Mouse (Mus musculus) kidney, postnatal 36 days (tissue): ENCODE measurements around the gene 4921507P07Rik.
"Not testable (repeated sequence)": the region's sequence is repeated elsewhere in the genome, so short reads cannot be mapped to it uniquely, and the experiment has no call there.

Experiments
- DNase-seq, 2 experiments: peaks; one replicate each; pipeline ENCODE4 v3.0.0; 2021 to 2022; ENCODE audit warnings: mixed read lengths in 2 of 2

Gene 4921507P07Rik

GRCm38 (mm10) chr6:50557566-50557965 is 38.9 kb downstream of the 4921507P07Rik start:
- DNase-seq, result no peak

GRCm38 (mm10) chr6:50554223-50554622 is 42.2 kb downstream of the 4921507P07Rik start:
- DNase-seq, result not testable (repeated sequence)

- DNase-seq, result no peak
These were observed 43.4 kb downstream of the 4921507P07Rik start for GRCm38 (mm10) chr6:50552881-50553518.

GRCm38 (mm10) chr6:50549791-50550190 is 46.6 kb downstream of the 4921507P07Rik start:
- no peak for DNase-seq

- DNase-seq, result no peak
These were observed 47.4 kb downstream of the 4921507P07Rik start for GRCm38 (mm10) chr6:50549051-50549450.

GRCm38 (mm10) chr6:50545412-50546043 is 50.9 kb downstream of the 4921507P07Rik start:
- DNase-seq, result peak; percentile 58 to 60

- no peak for DNase-seq
These were observed 53.9 kb downstream of the 4921507P07Rik start for GRCm38 (mm10) chr6:50542535-50542934.

GRCm38 (mm10) chr6:50539641-50540040 is 56.8 kb downstream of the 4921507P07Rik start:
- DNase-seq, result no peak

GRCm38 (mm10) chr6:50536461-50536892 is 60.0 kb downstream of the 4921507P07Rik start:
- DNase-seq, result peak; percentile 65 to 89

- peak in 1 of 2 experiments; percentile 37 for DNase-seq
These were observed 61.1 kb downstream of the 4921507P07Rik start for GRCm38 (mm10) chr6:50535346-50535745.

- peak in 1 of 2 experiments; percentile 54 for DNase-seq
These were observed 64.5 kb downstream of the 4921507P07Rik start for GRCm38 (mm10) chr6:50531920-50532319.

GRCm38 (mm10) chr6:50531003-50531402 is 65.4 kb downstream of the 4921507P07Rik start:
- DNase-seq, result no peak

GRCm38 (mm10) chr6:50529194-50529593 is 67.2 kb downstream of the 4921507P07Rik start:
- DNase-seq, result peak in 1 of 2 experiments; percentile 23

- DNase-seq, result no peak
These were observed 69.0 kb downstream of the 4921507P07Rik start for GRCm38 (mm10) chr6:50527416-50527815.

- DNase-seq, result peak; percentile 72 to 89
These were observed 69.8 kb downstream of the 4921507P07Rik start for GRCm38 (mm10) chr6:50526597-50527024.

GRCm38 (mm10) chr6:50525846-50526245 is 70.6 kb downstream of the 4921507P07Rik start:
- no peak for DNase-seq

- peak in 1 of 2 experiments; percentile 25 for DNase-seq
These were observed 72.1 kb downstream of the 4921507P07Rik start for GRCm38 (mm10) chr6:50524261-50524896.
